In the genomic region with DNA sequence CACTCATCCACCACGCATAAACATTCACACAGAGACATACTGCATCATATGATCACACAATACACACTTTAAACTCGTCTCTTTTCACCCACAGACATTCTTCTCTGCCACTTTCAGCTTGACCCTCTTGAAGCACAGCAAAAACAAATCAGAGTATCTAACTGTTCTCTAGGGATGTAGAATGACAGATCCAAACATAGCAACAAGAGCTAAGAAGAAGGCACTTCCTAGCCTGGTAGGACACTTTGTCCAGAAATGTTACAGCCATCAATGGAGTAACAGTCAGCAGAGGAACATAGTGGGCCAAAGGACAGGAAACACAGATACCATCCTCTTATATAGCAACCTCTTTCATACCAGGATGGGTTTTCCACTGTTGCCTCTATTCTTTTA, we compare ENCODE assay signal across 25 mouse cellular contexts. TPM values are rescaled to one million over a fixed set of nuclear protein-coding genes. Genes with fewer than 3 reads are reported as not detected.
DNase-seq lines count a peak whose midpoint lies in the region; ATAC-seq and TF ChIP-seq lines count a peak whose summit lies in the region.
"Had no signal": no experiment of that assay in that cellular context is flagged by ENCODE, and none has a peak within 500 bp of the region (broad histone marks: within the 10 kb centered on the region; RNA-seq: fewer than 3 reads in every experiment).

No protein-coding gene starts in this region.

- intact Hi-C loops in gastrocnemius, adult 2 months (cut with DNase I): no loop called here

- ATAC-seq in heart, postnatal 0 days (ENCODE audit: insufficient read depth, low read depth): peak; percentile 36; the same call in 1 of the 2 replicates
- ATAC-seq in heart, embryonic 11.5 days (replicated peaks; ENCODE audit: insufficient number of reproducible peaks, low FRiP score, low TSS enrichment): no peak
- no peak for ATAC-seq in forebrain, embryonic 14.5 days
- ATAC-seq: activated CD4-positive, CD25-positive, alpha-beta regulatory T cell, adult 4 months; forebrain, embryonic 13.5 days; forebrain, postnatal 0 days; hindbrain, postnatal 0 days; inflammation-experienced regulatory T-cells, adult 6 months; intestine, embryonic 16.5 days had no signal

- no peaks in the 10 kb centered on the region for H3K27me3 ChIP-seq in heart, postnatal 0 days (ENCODE audit: control insufficient read depth, insufficient read depth, low read length)
- no peaks in the 10 kb centered on the region for H3K27me3 ChIP-seq in heart, embryonic 11.5 days (ENCODE audit: control insufficient read depth, insufficient read depth, low read length)
- H3K27me3 ChIP-seq in forebrain, embryonic 14.5 days (replicated peaks; ENCODE audit: control insufficient read depth, insufficient read depth, low read length): no peaks in the 10 kb centered on the region
- H3K27me3 ChIP-seq: embryonic facial prominence, embryonic 13.5 days; forebrain, embryonic 13.5 days had no signal

- no peak for TF ChIP-seq EP300 in heart, postnatal 0 days (IDR thresholded peaks at IDR 0.05; ENCODE audit: low read depth)

- peaks cover 32% of the 10 kb centered on the region for H3K4me1 ChIP-seq in heart, postnatal 0 days (ENCODE audit: control insufficient read depth, insufficient read depth)
- peaks cover 6% of the 10 kb centered on the region; the same call in 1 of the 2 replicates for H3K4me1 ChIP-seq in heart, embryonic 11.5 days (ENCODE audit: control insufficient read depth, insufficient read depth, low read length)
- H3K4me1 ChIP-seq in embryonic fibroblast, embryonic 13.5 days (ENCODE audit: control insufficient read depth, insufficient read depth, low read length): peaks cover 26% of the 10 kb centered on the region
- H3K4me1 ChIP-seq in forebrain, embryonic 14.5 days (ENCODE audit: control insufficient read depth, insufficient read depth, low read length): no peaks in the 10 kb centered on the region
- H3K4me1 ChIP-seq: forebrain, embryonic 13.5 days had no signal

- no peak for TF ChIP-seq POLR2A in embryonic fibroblast, embryonic 13.5 days (IDR thresholded peaks at IDR 0.05; ENCODE audit: low read depth, low read length)

- no peak overlapping the region for H3K9ac ChIP-seq in heart, postnatal 0 days (replicated peaks; ENCODE audit: low read depth, low read length)
- H3K9ac ChIP-seq in heart, embryonic 11.5 days (ENCODE audit: low read depth, low read length): no peak overlapping the region
- no peak overlapping the region for H3K9ac ChIP-seq in forebrain, embryonic 14.5 days (ENCODE audit: low read length)
- H3K9ac ChIP-seq: embryonic facial prominence, embryonic 13.5 days; forebrain, embryonic 13.5 days; forebrain, postnatal 0 days; hindbrain, embryonic 14.5 days had no signal

- H3K27ac ChIP-seq in gastrocnemius, adult 2 months: peak overlapping the region; percentile 62
- peak overlapping the region; percentile 43; the same call in 1 of the 2 replicates for H3K27ac ChIP-seq in heart, postnatal 0 days (ENCODE audit: low read depth)
- H3K27ac ChIP-seq in heart, embryonic 11.5 days (ENCODE audit: low read depth, low read length): no peak overlapping the region
- peak overlapping the region; percentile 90 for H3K27ac ChIP-seq in embryonic fibroblast, embryonic 13.5 days (ENCODE audit: insufficient read depth, low read length)
- no peak overlapping the region for H3K27ac ChIP-seq in forebrain, embryonic 14.5 days (ENCODE audit: low read depth, low read length)
- H3K27ac ChIP-seq: embryonic facial prominence, embryonic 10.5 days; embryonic facial prominence, embryonic 13.5 days; forebrain, embryonic 10.5 days; forebrain, embryonic 13.5 days; hindbrain, embryonic 14.5 days; hindbrain, postnatal 0 days had no signal

- no peak overlapping the region for H3K4me3 ChIP-seq in gastrocnemius, adult 2 months
- H3K4me3 ChIP-seq in heart, postnatal 0 days (ENCODE audit: low read depth, low read length): no peak overlapping the region
- no peak overlapping the region for H3K4me3 ChIP-seq in heart, embryonic 11.5 days (ENCODE audit: low read depth, low read length)
- H3K4me3 ChIP-seq in embryonic fibroblast, embryonic 13.5 days (ENCODE audit: insufficient read depth, low read length): no peak overlapping the region
- H3K4me3 ChIP-seq in forebrain, embryonic 14.5 days (ENCODE audit: low read depth, low read length): no peak overlapping the region
- H3K4me3 ChIP-seq: embryonic facial prominence, embryonic 10.5 days; embryonic facial prominence, embryonic 13.5 days; forebrain, embryonic 10.5 days; forebrain, embryonic 13.5 days had no signal

- H3K36me3 ChIP-seq in heart, postnatal 0 days (replicated peaks; ENCODE audit: control insufficient read depth, insufficient read depth, low read length): no peaks in the 10 kb centered on the region
- no peaks in the 10 kb centered on the region for H3K36me3 ChIP-seq in heart, embryonic 11.5 days (ENCODE audit: control insufficient read depth, insufficient read depth, low read length)
- no peaks in the 10 kb centered on the region for H3K36me3 ChIP-seq in forebrain, embryonic 14.5 days (ENCODE audit: control insufficient read depth, insufficient read depth, low read length)
- H3K36me3 ChIP-seq: embryonic facial prominence, embryonic 10.5 days; embryonic facial prominence, embryonic 13.5 days; forebrain, embryonic 10.5 days had no signal

- WGBS in heart, postnatal 0 days: 66% methylated on average over 2 of the region's 2 CpGs
- WGBS in heart, embryonic 11.5 days (ENCODE audit: insufficient replicate concordance): 63% methylated on average over 2 of the region's 2 CpGs
- 83% methylated on average over 2 of the region's 2 CpGs for WGBS in forebrain, embryonic 14.5 days

- no peaks in the 10 kb centered on the region for H3K9me3 ChIP-seq in heart, postnatal 0 days (replicated peaks; ENCODE audit: control insufficient read depth, low read length)
- H3K9me3 ChIP-seq in heart, embryonic 11.5 days (replicated peaks; ENCODE audit: control insufficient read depth, low read length): no peaks in the 10 kb centered on the region
- no peaks in the 10 kb centered on the region for H3K9me3 ChIP-seq in forebrain, embryonic 14.5 days (replicated peaks; ENCODE audit: control insufficient read depth, low read length)
- H3K9me3 ChIP-seq: embryonic facial prominence, embryonic 10.5 days; embryonic facial prominence, embryonic 13.5 days; forebrain, embryonic 10.5 days; forebrain, embryonic 13.5 days had no signal

- DNase-seq in gastrocnemius, adult 2 months: no peak
- DNase-seq in gastrocnemius, postnatal 4 days (ENCODE audit: low spot score in 2 of 2): no peak
- no peak for DNase-seq in heart, postnatal 0 days (ENCODE audit: low spot score)
- DNase-seq in forebrain, embryonic 14.5 days (ENCODE audit: low spot score): no peak
- DNase-seq: adrenal gland, postnatal 36 days; cerebellum, adult 11 months; cerebellum, adult 2 months; cerebellum, adult 9-11 months; cerebellum, postnatal 36 days; embryo, embryonic 11 days; forebrain, postnatal 0 days; gastrocnemius, postnatal 25 days; heart, postnatal 4 days; kidney, adult 18-20 months had no signal

- no peak for TF ChIP-seq CTCF in gastrocnemius, adult 2 months (IDR thresholded peaks at IDR 0.05)
- TF ChIP-seq CTCF in heart, postnatal 0 days (IDR thresholded peaks at IDR 0.05; ENCODE audit: low read depth): no peak
- TF ChIP-seq CTCF in embryonic fibroblast, embryonic 13.5 days (IDR thresholded peaks at IDR 0.05; ENCODE audit: borderline replicate concordance, insufficient read depth, low read length): no peak

- H3K4me2 ChIP-seq in heart, postnatal 0 days (ENCODE audit: low read depth, low read length): no peak overlapping the region
- no peak overlapping the region for H3K4me2 ChIP-seq in heart, embryonic 11.5 days
- H3K4me2 ChIP-seq in forebrain, embryonic 14.5 days (ENCODE audit: low read length): no peak overlapping the region
- H3K4me2 ChIP-seq: embryonic facial prominence, embryonic 13.5 days; forebrain, embryonic 13.5 days; hindbrain, embryonic 14.5 days had no signal

RNA-seq across cellular contexts. Expression of a gene that starts 11.3 kb away (rescaled TPM):
- total RNA-seq in gastrocnemius, adult 2 months (2021): 1 to 10 TPM; 4.4 to 5.7 TPM
- 10 to 100 TPM; 10.4 to 11.7 TPM for total RNA-seq in gastrocnemius, postnatal 4 days (2021)
- 8.2 and 8.6 TPM in 2 replicates for total RNA-seq in heart, postnatal 0 days (2014; rRNA removed; ENCODE audit: low replicate concordance)
- 10.2 and 11.0 TPM in 2 replicates for polyA plus RNA-seq in heart, postnatal 0 days (2015; fragmentation: Nextera tagmentation; extraction: Ambion mirVana)
- polyA plus RNA-seq in heart, embryonic 11.5 days (2014; fragmentation: Nextera tagmentation; extraction: Ambion mirVana): 9.9 and 10.1 TPM in 2 replicates
- 15.0 and 25.5 TPM in 2 replicates for polyA plus RNA-seq in embryonic fibroblast, embryonic 13.5 days (2011; ENCODE audit: insufficient read length, low read depth, missing spikeins)
- 2.5 and 2.8 TPM in 2 replicates for polyA plus RNA-seq in forebrain, embryonic 14.5 days (2014; fragmentation: Nextera tagmentation; extraction: Ambion mirVana)

Comparison
In these comparisons a context has a peak if more than half of its experiments do, and no peak if none do; other contexts are left out.
1. H3K27ac ChIP-seq: peak in gastrocnemius, adult 2 months (single experiment), heart, postnatal 0 days (single experiment) and embryonic fibroblast, embryonic 13.5 days (single experiment); none in heart, embryonic 11.5 days (single experiment) and forebrain, embryonic 14.5 days (single experiment).